ENCODE assay signal across 11 mouse cellular contexts in the genomic region with DNA sequence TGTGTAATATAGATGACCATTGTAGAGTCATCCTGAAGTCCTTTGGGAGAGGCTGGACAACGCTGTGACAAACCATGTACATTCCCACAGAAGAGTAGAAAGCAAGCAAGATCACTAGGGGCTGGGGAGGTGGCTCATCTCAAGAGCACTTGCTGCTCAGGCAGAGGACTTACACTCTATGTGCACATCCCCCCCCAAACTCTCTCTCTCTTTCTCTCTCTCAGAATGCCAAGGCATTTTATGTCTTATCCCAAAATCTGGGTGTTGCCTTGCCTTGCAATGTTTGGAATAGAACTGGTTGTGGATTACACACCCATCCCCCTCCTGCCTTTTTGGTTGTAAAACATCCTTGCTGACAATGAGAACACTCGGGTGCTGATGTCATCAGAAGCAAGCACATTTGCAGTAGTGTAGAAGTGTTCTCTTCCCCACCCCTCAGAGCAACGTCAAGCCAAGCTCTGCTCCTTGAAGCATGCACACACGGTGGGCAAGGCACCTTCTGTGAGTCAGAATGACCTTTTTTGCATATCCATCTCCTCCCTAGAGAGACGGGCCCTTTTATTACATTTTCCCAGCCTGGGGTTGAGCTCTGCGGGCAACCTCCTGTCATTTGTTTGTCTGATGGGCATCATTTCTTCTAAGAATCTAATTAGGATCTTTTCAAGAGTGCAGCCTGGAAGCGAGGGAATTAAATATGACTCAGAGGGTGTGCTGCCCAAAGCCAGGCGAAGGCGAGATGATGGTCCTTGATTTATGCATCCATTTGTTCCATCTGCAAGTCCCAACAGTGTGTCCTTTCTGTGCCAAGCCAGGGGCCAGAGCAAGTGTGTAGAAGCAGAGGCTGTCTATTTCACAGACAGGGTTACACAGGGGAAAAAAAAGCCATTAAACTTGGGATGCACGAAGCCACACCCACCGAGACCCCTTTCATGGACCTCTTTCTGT. TPM values are rescaled to one million over a fixed set of nuclear protein-coding genes. Genes with fewer than 3 reads are reported as not detected.
DNase-seq lines count a peak whose midpoint lies in the region; ATAC-seq lines count a peak whose summit lies in the region.
"Had no signal": no experiment of that assay in that cellular context is flagged by ENCODE, and none has a peak within 500 bp of the region (broad histone marks: within the 10 kb centered on the region; RNA-seq: fewer than 3 reads in every experiment).

No protein-coding gene starts in this region.

- no peak overlapping the region for H3K9ac ChIP-seq in kidney, embryonic 14.5 days (ENCODE audit: low read depth, low read length)
- no peak overlapping the region for H3K9ac ChIP-seq in hindbrain, embryonic 11.5 days (ENCODE audit: low read depth, low read length)
- no peak overlapping the region for H3K9ac ChIP-seq in neural tube, embryonic 13.5 days

- peaks cover 5% of the 10 kb centered on the region for H3K4me1 ChIP-seq in kidney, embryonic 14.5 days (ENCODE audit: control insufficient read depth, insufficient read depth, low read length)
- H3K4me1 ChIP-seq in hindbrain, embryonic 11.5 days (replicated peaks; ENCODE audit: control insufficient read depth, insufficient read depth, low read length), result peaks cover 5% of the 10 kb centered on the region; the same call in 1 of the 2 replicates
- peaks cover 36% of the 10 kb centered on the region for H3K4me1 ChIP-seq in neural tube, embryonic 13.5 days (replicated peaks)

- H3K27me3 ChIP-seq in kidney, embryonic 14.5 days (ENCODE audit: control insufficient read depth, insufficient read depth, low read length), result no peaks in the 10 kb centered on the region
- no peaks in the 10 kb centered on the region for H3K27me3 ChIP-seq in hindbrain, embryonic 11.5 days (ENCODE audit: control insufficient read depth, insufficient read depth, low read length)
- no peaks in the 10 kb centered on the region for H3K27me3 ChIP-seq in neural tube, embryonic 13.5 days

- 28% methylated on average over 11 of the region's 11 CpGs for WGBS in kidney, embryonic 14.5 days
- 42% methylated on average over 11 of the region's 11 CpGs for WGBS in hindbrain, embryonic 11.5 days
- 14% methylated on average over 11 of the region's 11 CpGs for WGBS in neural tube, embryonic 13.5 days

- no peak for DNase-seq in kidney, postnatal 10 days
- peak; percentile 96 for DNase-seq in MN1 (ENCODE audit: low spot score)
- no peak for DNase-seq in hindbrain, embryonic 11.5 days (ENCODE audit: low spot score)
- no peak for DNase-seq in kidney, adult 8-10 months
- no peak for DNase-seq in adrenal gland, postnatal 25 days
- DNase-seq: gastrocnemius, postnatal 10 days; thymus, postnatal 14 days had no signal

- no peak overlapping the region for H3K27ac ChIP-seq in kidney, embryonic 14.5 days (ENCODE audit: low read depth, low read length)
- H3K27ac ChIP-seq in hindbrain, embryonic 11.5 days (ENCODE audit: low read depth, low read length), result no peak overlapping the region
- H3K27ac ChIP-seq in neural tube, embryonic 13.5 days (replicated peaks), result peak overlapping the region; percentile 64
- H3K27ac ChIP-seq: macrophage had no signal

- H3K4me3 ChIP-seq in kidney, embryonic 14.5 days (ENCODE audit: low read length), result no peak overlapping the region
- H3K4me3 ChIP-seq in hindbrain, embryonic 11.5 days (ENCODE audit: low read depth, low read length), result no peak overlapping the region
- H3K4me3 ChIP-seq in neural tube, embryonic 13.5 days, result no peak overlapping the region

- ATAC-seq in kidney, embryonic 14.5 days (ENCODE audit: low FRiP score, low TSS enrichment), result peak; percentile 50; the same call in 1 of the 2 replicates
- peak; percentile 79 for ATAC-seq in hindbrain, embryonic 11.5 days (ENCODE audit: low FRiP score)
- ATAC-seq in neural tube, embryonic 13.5 days (ENCODE audit: low read depth), result peak; percentile 69
- no peak for ATAC-seq in megakaryocyte progenitor cell, adult 5-6 weeks (replicated peaks; ENCODE audit: poor library complexity)

- H3K9me3 ChIP-seq in kidney, embryonic 14.5 days (ENCODE audit: control insufficient read depth, low read length), result no peaks in the 10 kb centered on the region
- H3K9me3 ChIP-seq in hindbrain, embryonic 11.5 days (ENCODE audit: control insufficient read depth, low read length), result no peaks in the 10 kb centered on the region
- no peaks in the 10 kb centered on the region for H3K9me3 ChIP-seq in neural tube, embryonic 13.5 days

- no peaks in the 10 kb centered on the region for H3K36me3 ChIP-seq in kidney, embryonic 14.5 days (ENCODE audit: control insufficient read depth, insufficient read depth, low read length)
- no peaks in the 10 kb centered on the region for H3K36me3 ChIP-seq in hindbrain, embryonic 11.5 days (ENCODE audit: control insufficient read depth, insufficient read depth, low read length)
- no peaks in the 10 kb centered on the region for H3K36me3 ChIP-seq in neural tube, embryonic 13.5 days

- no peak overlapping the region for H3K4me2 ChIP-seq in kidney, embryonic 14.5 days (replicated peaks; ENCODE audit: low read depth, low read length)
- H3K4me2 ChIP-seq in hindbrain, embryonic 11.5 days (replicated peaks; ENCODE audit: low read depth, low read length), result no peak overlapping the region
- H3K4me2 ChIP-seq in neural tube, embryonic 13.5 days, result no peak overlapping the region

RNA-seq across cellular contexts. Expression of a gene that starts 15.1 kb away (rescaled TPM):
- 6.2 and 11.4 TPM in 2 replicates for polyA plus RNA-seq in kidney, embryonic 14.5 days (2014; fragmentation: Nextera tagmentation; extraction: Ambion mirVana)
- polyA plus RNA-seq in hindbrain, embryonic 11.5 days (2014; fragmentation: Nextera tagmentation; extraction: Ambion mirVana), result 3.1 and 4.1 TPM in 2 replicates
- 10.3 and 11.0 TPM in 2 replicates for polyA plus RNA-seq in neural tube, embryonic 13.5 days (2015; fragmentation: Nextera tagmentation; extraction: Ambion mirVana)
- total RNA-seq in megakaryocyte progenitor cell, adult 5-6 weeks (2015), result not detected in 2 replicates
- not detected in 2 replicates for total RNA-seq in megakaryocyte progenitor cell, adult 5-6 weeks (2017)
- 5.6 and 9.7 TPM in 2 replicates for total RNA-seq in adrenal gland, postnatal 25 days (2021)
- polyA plus RNA-seq: macrophage had no signal

RNA-seq across cellular contexts. Expression of a gene that starts 28.7 kb away (rescaled TPM):
- 2.5 and 3.1 TPM in 2 replicates for polyA plus RNA-seq in kidney, embryonic 14.5 days (2014; fragmentation: Nextera tagmentation; extraction: Ambion mirVana)
- 0.92 and 1.4 TPM in 2 replicates for polyA plus RNA-seq in hindbrain, embryonic 11.5 days (2014; fragmentation: Nextera tagmentation; extraction: Ambion mirVana)
- 1.6 and 2.0 TPM in 2 replicates for polyA plus RNA-seq in neural tube, embryonic 13.5 days (2015; fragmentation: Nextera tagmentation; extraction: Ambion mirVana)
- total RNA-seq in megakaryocyte progenitor cell, adult 5-6 weeks (2015), result 7.2 and 10.1 TPM in 2 replicates
- total RNA-seq in megakaryocyte progenitor cell, adult 5-6 weeks (2017), result 15.2 and 17.6 TPM in 2 replicates
- total RNA-seq in adrenal gland, postnatal 25 days (2021), result 11.7 and 15.7 TPM in 2 replicates
